ENCODE assay signal across 8 mouse cellular contexts in the genomic region with DNA sequence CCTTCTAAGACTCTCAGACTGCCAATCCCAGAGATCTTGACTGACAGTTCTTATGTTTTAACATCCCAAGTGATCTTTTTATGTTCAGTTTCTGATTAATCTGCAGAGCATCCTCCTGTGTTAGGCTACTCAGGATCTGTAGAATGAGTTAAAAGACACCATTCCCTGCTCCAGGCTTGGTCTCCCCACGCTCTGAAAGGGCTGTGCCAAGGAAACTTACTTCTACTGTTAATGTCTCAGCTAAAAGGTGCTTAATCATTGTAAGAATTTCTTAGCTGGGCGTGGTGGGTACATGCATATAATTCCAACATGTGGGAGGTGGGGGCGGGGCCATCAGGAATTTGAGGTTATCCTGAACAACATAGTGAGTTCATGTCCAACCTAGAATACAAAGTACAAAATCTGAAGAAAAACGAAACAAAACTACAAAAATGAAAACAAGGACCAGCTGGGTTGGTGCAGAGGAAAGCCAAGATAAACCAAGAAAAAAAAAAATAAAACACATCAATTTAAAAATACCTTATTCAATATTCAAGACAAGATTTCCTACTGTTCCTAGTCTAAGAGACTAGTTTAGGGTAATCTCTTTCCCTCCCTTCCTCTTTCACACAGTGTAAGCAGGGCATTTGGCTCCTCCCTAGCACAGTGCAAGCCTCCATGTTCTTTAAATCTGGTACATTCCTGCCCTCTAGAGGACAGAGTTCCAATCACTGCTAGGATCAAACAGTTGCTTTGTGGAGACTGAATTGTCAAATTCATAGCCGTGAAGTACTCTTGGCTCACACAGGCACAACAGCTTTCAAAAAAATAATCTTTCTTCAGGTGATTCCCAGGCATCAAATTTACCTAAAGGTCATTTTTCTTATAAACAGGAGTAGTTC.
DNase-seq lines count a peak whose midpoint lies in the region; ATAC-seq and TF ChIP-seq lines count a peak whose summit lies in the region.

No protein-coding gene starts in this region.

- ATAC-seq in hematopoietic stem cell, adult 5-6 weeks (replicated peaks in 1 of 2; ENCODE audit: insufficient read depth in 1 of 2, low FRiP score in 2 of 2, low TSS enrichment in 1 of 2, low read depth in 1 of 2, poor library complexity in 2 of 2, severe bottlenecking in 2 of 2), result peak; percentile 94 to 98
- ATAC-seq in liver, embryonic 16.5 days (ENCODE audit: low read depth), result peak; percentile 74

- no peak overlapping the region for H3K4me2 ChIP-seq in liver, embryonic 16.5 days (ENCODE audit: low read depth, low read length)

- peak; percentile 84 for DNase-seq in R1 (ENCODE audit: low read depth, low spot score)
- DNase-seq in cerebellum, adult 2 months, result peak; percentile 32 to 79
- peak; percentile 84 for DNase-seq in forelimb bud, embryonic 11.5 days (ENCODE audit: low read depth, low spot score)
- peak; percentile 88 for DNase-seq in layer of hippocampus, adult 11-12 months (ENCODE audit: low spot score)
- peak; percentile 27 for DNase-seq in neural tube, embryonic 10.5 days (ENCODE audit: extremely low spot score, low spot score)
- peak; percentile 16 for DNase-seq in thymus, postnatal 25 days

- TF ChIP-seq CTCF in cerebellum, adult 2 months (IDR thresholded peaks at IDR 0.05; ENCODE audit: borderline replicate concordance, insufficient read depth, low read depth, low read length), result peak; percentile 65; the same call in 1 of the 2 replicates

- no peaks in the 10 kb centered on the region for H3K4me1 ChIP-seq in cerebellum, adult 2 months (ENCODE audit: control insufficient read depth, insufficient read depth, low read length)
- no peaks in the 10 kb centered on the region for H3K4me1 ChIP-seq in liver, embryonic 16.5 days (ENCODE audit: control insufficient read depth, low read depth, low read length)

- no peak overlapping the region for H3K4me3 ChIP-seq in cerebellum, adult 2 months (replicated peaks; ENCODE audit: insufficient read depth, low read depth, low read length)
- no peak overlapping the region for H3K4me3 ChIP-seq in liver, embryonic 16.5 days (ENCODE audit: low read depth, low read length)

- no peak overlapping the region for H3K27ac ChIP-seq in cerebellum, adult 2 months (ENCODE audit: insufficient read depth, low read length)
- H3K27ac ChIP-seq in liver, embryonic 16.5 days (ENCODE audit: low read length), result no peak overlapping the region

- H3K9ac ChIP-seq in liver, embryonic 16.5 days (ENCODE audit: low read depth, low read length), result no peak overlapping the region

- H3K27me3 ChIP-seq in cerebellum, adult 2 months (ENCODE audit: control insufficient read depth, insufficient read depth, low read length), result no peaks in the 10 kb centered on the region
- H3K27me3 ChIP-seq in liver, embryonic 16.5 days (ENCODE audit: control insufficient read depth, insufficient read depth, low read depth, low read length), result no peaks in the 10 kb centered on the region

- WGBS in cerebellum, adult 2 months, result 60% methylated on average over 5 of the region's 5 CpGs
- WGBS in liver, embryonic 16.5 days (ENCODE audit: insufficient replicate concordance), result 32% methylated on average over 5 of the region's 5 CpGs

- no peaks in the 10 kb centered on the region for H3K36me3 ChIP-seq in liver, embryonic 16.5 days (ENCODE audit: control insufficient read depth, insufficient read depth)

- no peak for TF ChIP-seq POLR2A in cerebellum, adult 2 months (IDR thresholded peaks at IDR 0.05; ENCODE audit: borderline replicate concordance, insufficient read depth, low read length)

- no peaks in the 10 kb centered on the region for H3K9me3 ChIP-seq in liver, embryonic 16.5 days (replicated peaks; ENCODE audit: control insufficient read depth, low read length)

Comparison
In these comparisons a context has a peak if more than half of its experiments do, and no peak if none do; other contexts are left out.
1. DNase-seq: peak in every context shown above with its lines; median percentile 88 in layer of hippocampus, adult 11-12 months; 84 in R1; 84 in forelimb bud, embryonic 11.5 days; 56 in cerebellum, adult 2 months; 27 in neural tube, embryonic 10.5 days; 16 in thymus, postnatal 25 days.